Mouse (Mus musculus): ENCODE measurements around the gene Fam219b. TPM values are rescaled to one million over a fixed set of nuclear protein-coding genes. Genes with fewer than 3 reads are reported as not detected.
A peak's percentile ranks its signal among the peaks of the same experiment; 100 is the strongest.

The Fam219b gene
- polyA plus RNA-seq (2015; fragmentation: Nextera tagmentation; extraction: Ambion mirVana), result 27.7 and 28.2 TPM in 2 replicates

DNA sequence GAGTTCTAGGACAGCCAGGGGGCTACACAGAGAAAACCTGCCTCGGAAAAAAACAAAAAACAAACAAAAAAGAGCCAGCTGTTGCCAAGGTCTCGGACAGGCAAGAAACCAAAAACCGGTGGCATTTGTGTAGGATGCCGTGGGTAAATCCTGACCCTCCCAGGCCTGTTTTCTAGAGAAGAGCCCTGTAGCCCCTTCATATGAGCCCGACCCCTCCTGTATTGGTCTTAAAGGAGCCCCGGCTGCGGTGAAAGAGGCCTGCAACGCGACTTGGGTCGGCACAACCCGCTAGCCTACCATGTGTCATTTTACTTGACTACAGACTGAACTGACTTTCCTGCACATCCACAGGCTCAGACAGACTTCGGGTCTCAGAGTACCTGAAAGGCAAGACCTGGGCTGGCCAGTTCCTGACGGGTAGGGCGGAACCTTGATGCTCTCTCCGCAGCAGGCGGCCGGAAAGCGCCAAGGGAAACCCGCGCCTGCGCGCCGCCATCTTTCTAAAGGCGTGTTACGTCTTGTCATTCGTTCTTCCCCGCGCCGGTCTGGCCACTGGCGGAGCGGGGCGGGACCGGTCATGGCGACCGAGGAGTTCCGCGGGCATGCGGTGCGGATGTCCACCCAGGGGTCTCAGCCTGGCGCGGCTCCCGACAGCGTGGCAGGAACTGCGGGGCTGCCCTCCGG lies at the start of gene Fam219b:
Fam219b (plus strand) TSS at position 485 of the 684 bp plus-strand sequence.
- peak; percentile 91 for ATAC-seq (replicated peaks)
- WGBS, result 2% methylated on average over 45 of the region's 45 CpGs
- peak within 1 kb of the TSS; percentile 91 for H3K9ac ChIP-seq

GRCm38 (mm10) chr9:57487807-57488206 lies 49.5 kb upstream of the Fam219b start:
- no peaks in the 10 kb centered on the region for H3K36me3 ChIP-seq (replicated peaks)
- no peak overlapping the region for H3K27ac ChIP-seq
- peaks cover 4% of the 10 kb centered on the region for H3K4me1 ChIP-seq
- 74% methylated on average over 7 of the region's 7 CpGs for WGBS
- H3K4me3 ChIP-seq, result no peak overlapping the region
- ATAC-seq (replicated peaks), result no peak
- H3K27me3 ChIP-seq (replicated peaks), result no peaks in the 10 kb centered on the region
- no peaks in the 10 kb centered on the region for H3K9me3 ChIP-seq
- H3K9ac ChIP-seq, result no peak overlapping the region
- H3K4me2 ChIP-seq, result no peak overlapping the region

More for the DNA sequence above, at the start of gene Fam219b:
- H3K4me3 ChIP-seq, result peak within 1 kb of the TSS; percentile 96
- peak within 1 kb of the TSS; percentile 89 for H3K4me2 ChIP-seq
- no peaks in the 10 kb centered on the region for H3K27me3 ChIP-seq (replicated peaks)
- H3K9me3 ChIP-seq, result no peaks in the 10 kb centered on the region
- peaks cover 28% of the 10 kb centered on the region for H3K4me1 ChIP-seq
- H3K27ac ChIP-seq, result peak within 1 kb of the TSS; percentile 92
- peaks cover 20% of the 10 kb centered on the region for H3K36me3 ChIP-seq (replicated peaks)

DNA sequence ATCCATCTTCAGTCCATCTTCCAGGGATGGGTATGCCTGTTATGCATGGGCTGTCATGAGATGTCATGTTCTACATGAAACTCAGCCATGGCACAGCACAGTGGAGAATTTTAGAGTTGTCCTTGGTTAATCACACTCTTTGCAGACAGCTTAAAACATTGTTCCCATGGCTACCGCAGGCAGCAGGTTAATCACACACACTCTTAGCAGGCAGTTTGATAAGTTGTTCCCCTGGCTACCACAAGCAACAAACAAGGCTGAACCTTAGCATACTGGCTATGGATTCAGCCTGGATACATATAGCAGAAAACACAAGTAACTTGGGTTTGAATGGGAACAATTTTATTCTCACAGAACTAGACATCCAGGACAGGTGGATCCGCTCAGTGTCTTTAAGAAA lies 43.8 kb upstream of the Fam219b start:
- Histone ChIP-seq H3K4me2 (no peak overlapping the region), H3K27ac (no peak overlapping the region), H3K4me1 (0 out of 2 replicates have a peak, but pooled peaks cover under 1% of the 10 kb centered on the region), H3K9ac (no peak overlapping the region), H3K36me3 (replicated peaks) (no peaks in the 10 kb centered on the region), H3K27me3 (replicated peaks) (0 out of 2 replicates have a peak, but pooled peaks cover 2% of the 10 kb centered on the region), H3K9me3 (no peaks in the 10 kb centered on the region), H3K4me3 (no peak overlapping the region)
- WGBS, result 89% methylated on average over 2 of the region's 2 CpGs
- ATAC-seq (replicated peaks), result no peak

DNA sequence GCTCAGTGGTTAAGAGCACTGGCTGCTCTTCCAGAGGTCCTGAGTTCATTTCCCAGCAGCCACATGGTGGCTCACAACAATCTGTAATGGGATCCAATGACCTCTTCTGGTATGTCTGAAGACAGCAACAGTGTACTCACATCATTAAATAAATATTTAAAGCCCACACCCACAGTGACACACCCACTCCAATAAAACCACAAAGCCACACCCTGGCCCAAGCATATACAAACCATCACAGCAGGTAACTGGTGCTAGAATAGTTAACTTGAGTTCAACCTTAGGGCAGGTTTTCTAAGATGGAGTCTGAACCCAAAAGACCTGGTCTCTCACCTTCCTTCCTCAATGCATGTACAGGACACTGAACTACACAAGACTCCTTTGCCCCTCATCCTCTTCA lies 42.4 kb upstream of the Fam219b start:
- ATAC-seq (replicated peaks), result no peak
- Histone ChIP-seq H3K4me2 (no peak overlapping the region), H3K9ac (no peak overlapping the region), H3K27me3 (replicated peaks) (0 out of 2 replicates have a peak, but pooled peaks cover 2% of the 10 kb centered on the region), H3K27ac (no peak overlapping the region), H3K36me3 (replicated peaks) (no peaks in the 10 kb centered on the region), H3K4me3 (no peak overlapping the region), H3K9me3 (no peaks in the 10 kb centered on the region), H3K4me1 (peaks cover 3% of the 10 kb centered on the region; the same call in 1 of the 2 replicates)

DNA sequence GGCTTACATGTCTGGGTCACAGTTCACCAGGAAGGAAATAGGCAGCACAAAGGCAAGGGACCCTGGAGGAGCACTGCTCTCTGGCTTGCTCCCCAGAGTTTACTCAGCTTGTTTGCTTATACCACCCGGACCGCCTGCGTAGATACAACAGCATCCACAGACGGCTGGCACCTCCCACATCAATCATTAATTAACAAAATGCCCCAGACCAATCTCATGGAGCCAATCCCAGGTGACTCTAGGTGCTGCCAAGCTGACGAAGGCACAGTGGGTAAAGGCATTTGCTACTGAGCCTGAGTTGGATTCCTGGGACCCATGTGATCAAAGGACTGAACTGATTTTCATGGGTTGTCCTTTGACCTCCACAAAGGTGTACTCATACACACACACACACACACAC lies 40.1 kb upstream of the Fam219b start:
- no peak for ATAC-seq (replicated peaks)
- no peak overlapping the region for H3K4me2 ChIP-seq
- H3K36me3 ChIP-seq (replicated peaks), result no peaks in the 10 kb centered on the region
- H3K27me3 ChIP-seq (replicated peaks), result peaks cover 10% of the 10 kb centered on the region; the same call in 1 of the 2 replicates
- H3K4me3 ChIP-seq, result no peak overlapping the region
- WGBS, result 73% methylated on average over 5 of the region's 5 CpGs
- no peak overlapping the region for H3K27ac ChIP-seq
- no peaks in the 10 kb centered on the region for H3K9me3 ChIP-seq
- H3K9ac ChIP-seq, result no peak overlapping the region
- H3K4me1 ChIP-seq, result peaks cover 18% of the 10 kb centered on the region

- H3K9ac ChIP-seq, result no peak overlapping the region
- 47% methylated on average over 7 of the region's 7 CpGs for WGBS
- peak overlapping the region; percentile 59; the same call in 1 of the 2 replicates for H3K27ac ChIP-seq
- no peaks in the 10 kb centered on the region for H3K36me3 ChIP-seq (replicated peaks)
- no peaks in the 10 kb centered on the region for H3K9me3 ChIP-seq
- H3K4me1 ChIP-seq, result peaks cover 31% of the 10 kb centered on the region
- no peak overlapping the region for H3K4me2 ChIP-seq
- no peak for ATAC-seq (replicated peaks)
- H3K4me3 ChIP-seq, result no peak overlapping the region
- H3K27me3 ChIP-seq (replicated peaks), result peaks cover 16% of the 10 kb centered on the region
Observed at GRCm38 (mm10) chr9:57498536-57498935, 38.8 kb upstream of the Fam219b start.

DNA sequence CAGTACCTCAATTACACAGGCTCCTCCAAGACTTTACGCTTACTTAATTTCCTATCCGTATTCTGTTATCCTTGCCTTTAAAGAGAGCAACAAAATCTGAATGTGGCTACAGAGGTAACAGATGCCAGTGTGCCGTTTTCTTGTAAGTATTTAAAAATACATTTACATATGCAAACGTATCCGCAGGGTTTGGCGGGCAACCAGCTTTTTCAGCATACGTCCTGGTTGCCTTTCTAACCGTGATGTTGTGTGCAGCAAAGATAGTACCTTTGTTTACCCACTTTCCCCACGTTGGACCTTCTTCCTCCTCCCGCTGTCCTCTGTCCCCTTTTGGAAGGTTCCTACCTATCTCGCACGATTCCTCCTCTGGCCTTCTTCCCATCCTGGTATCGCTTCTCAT lies 35.9 kb upstream of the Fam219b start:
- Histone ChIP-seq H3K4me2 (peak overlapping the region; percentile 98), H3K27me3 (replicated peaks) (peaks cover 38% of the 10 kb centered on the region), H3K27ac (peak overlapping the region; percentile 77), H3K4me1 (peaks cover 59% of the 10 kb centered on the region), H3K4me3 (peak overlapping the region; percentile 27), H3K36me3 (replicated peaks) (no peaks in the 10 kb centered on the region), H3K9me3 (no peaks in the 10 kb centered on the region), H3K9ac (peak overlapping the region; percentile 38; the same call in 1 of the 2 replicates)
- ATAC-seq (replicated peaks), result no peak
- WGBS, result 3% methylated on average over 13 of the region's 13 CpGs

DNA sequence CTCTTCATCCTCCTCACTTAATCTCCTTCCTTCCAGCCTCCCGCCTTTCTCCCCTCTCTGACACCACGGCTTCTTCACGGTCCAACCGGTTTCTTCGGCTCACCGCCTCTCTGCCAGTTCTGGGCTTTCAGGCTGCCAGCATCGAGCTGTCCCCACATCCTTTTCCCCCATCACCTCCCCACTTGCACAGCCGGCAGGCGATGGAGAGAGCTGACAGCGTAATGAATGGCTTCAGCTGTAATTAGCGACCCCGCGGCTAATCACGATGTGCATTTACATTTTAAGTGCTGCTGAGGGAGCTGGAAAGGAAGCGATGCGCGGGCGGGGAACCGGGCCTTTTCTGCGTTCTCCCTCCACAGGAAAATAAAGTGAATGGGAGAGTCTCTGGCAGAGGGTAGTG lies 35.5 kb upstream of the Fam219b start:
- no peaks in the 10 kb centered on the region for H3K9me3 ChIP-seq
- peak overlapping the region; percentile 77 for H3K27ac ChIP-seq
- peaks cover 38% of the 10 kb centered on the region for H3K27me3 ChIP-seq (replicated peaks)
- peak overlapping the region; percentile 98 for H3K4me2 ChIP-seq
- H3K9ac ChIP-seq, result peak overlapping the region; percentile 38
- 2% methylated on average over 20 of the region's 20 CpGs for WGBS
- H3K4me3 ChIP-seq, result peak overlapping the region; percentile 27
- peaks cover 59% of the 10 kb centered on the region for H3K4me1 ChIP-seq
- no peaks in the 10 kb centered on the region for H3K36me3 ChIP-seq (replicated peaks)
- no peak; the same call in 1 of the 2 replicates for ATAC-seq (replicated peaks)

- H3K36me3 ChIP-seq (replicated peaks), result no peaks in the 10 kb centered on the region
- H3K4me3 ChIP-seq, result peak overlapping the region; percentile 47
- peaks cover 59% of the 10 kb centered on the region for H3K4me1 ChIP-seq
- 5% methylated on average over 23 of the region's 23 CpGs for WGBS
- ATAC-seq (replicated peaks), result no peak
- peaks cover 36% of the 10 kb centered on the region for H3K27me3 ChIP-seq (replicated peaks)
- H3K4me2 ChIP-seq, result peak overlapping the region; percentile 98
- no peaks in the 10 kb centered on the region for H3K9me3 ChIP-seq
- H3K9ac ChIP-seq, result peak overlapping the region; percentile 53; the same call in 1 of the 2 replicates
- peak overlapping the region; percentile 77 for H3K27ac ChIP-seq
Observed at GRCm38 (mm10) chr9:57502911-57503621, 34.3 kb upstream of the Fam219b start.

DNA sequence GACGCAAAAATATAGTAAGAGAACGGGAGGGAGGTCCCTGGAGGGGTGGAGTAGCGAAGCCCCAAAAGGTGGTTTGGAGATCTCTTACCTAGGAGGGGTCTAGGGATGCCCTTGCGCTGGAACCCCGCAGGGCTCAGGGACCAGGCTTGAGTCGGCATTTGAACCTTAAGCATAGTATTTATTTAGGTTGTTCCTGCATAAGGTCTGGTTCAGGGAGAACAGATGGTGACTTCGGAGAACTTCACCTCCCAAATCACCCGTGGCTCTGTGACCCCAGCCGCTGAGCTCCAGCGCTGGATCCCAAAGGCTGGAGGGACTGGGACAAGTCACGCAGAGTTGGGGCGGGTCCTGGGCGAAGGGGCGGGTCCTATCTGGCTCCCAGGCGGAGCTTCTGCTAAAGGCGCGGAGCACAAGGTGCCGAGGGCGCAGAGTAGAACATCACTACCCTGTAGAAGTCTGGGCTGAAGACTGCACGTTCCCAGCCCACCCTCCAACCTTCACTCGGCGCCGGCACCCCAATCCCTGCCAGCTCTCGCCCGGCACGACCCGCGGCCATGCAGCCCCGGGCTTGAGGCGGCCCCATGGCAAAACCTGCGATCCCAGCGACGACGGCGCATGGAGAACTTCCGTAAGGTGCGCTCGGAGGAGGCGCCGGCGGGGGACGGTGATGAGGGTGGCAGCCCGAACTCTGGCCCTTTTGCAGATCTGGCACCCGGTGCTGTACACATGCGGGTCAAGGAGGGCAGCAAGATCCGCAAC lies 33.5 kb upstream of the Fam219b start, which contains the start of gene Rpp25:
Rpp25 (plus strand) TSS at position 405 of the 759 bp plus-strand sequence.
- under 1% methylated on average over 46 of the region's 46 CpGs for WGBS
- Histone ChIP-seq H3K36me3 (replicated peaks) (no peaks in the 10 kb centered on the region), H3K4me3 (peak within 1 kb of the TSS; percentile 47), H3K4me1 (peaks cover 56% of the 10 kb centered on the region), H3K27ac (peak within 1 kb of the TSS; percentile 77), H3K4me2 (peak within 1 kb of the TSS; percentile 98), H3K9me3 (no peaks in the 10 kb centered on the region), H3K27me3 (replicated peaks) (peaks cover 36% of the 10 kb centered on the region), H3K9ac (peak within 1 kb of the TSS; percentile 53)
- ATAC-seq (replicated peaks), result peak; percentile 61; the same call in 1 of the 2 replicates

DNA sequence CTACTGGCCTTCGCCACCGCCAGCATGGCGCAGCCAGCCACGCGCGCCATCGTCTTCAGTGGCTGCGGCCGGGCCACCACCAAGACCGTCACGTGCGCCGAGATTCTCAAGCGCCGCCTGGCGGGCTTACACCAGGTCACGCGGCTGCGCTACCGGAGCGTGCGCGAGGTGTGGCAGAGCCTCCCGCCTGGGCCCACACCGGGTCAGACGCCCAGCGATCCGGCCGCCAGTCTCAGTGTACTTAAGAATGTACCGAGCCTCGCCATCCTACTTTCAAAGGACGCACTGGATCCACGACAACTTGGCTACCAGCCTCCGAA lies 33.0 kb upstream of the Fam219b start:
- peak overlapping the region; percentile 53 for H3K9ac ChIP-seq
- no peaks in the 10 kb centered on the region for H3K9me3 ChIP-seq
- H3K4me1 ChIP-seq, result peaks cover 56% of the 10 kb centered on the region
- peaks cover 36% of the 10 kb centered on the region for H3K27me3 ChIP-seq (replicated peaks)
- H3K4me3 ChIP-seq, result peak overlapping the region; percentile 47
- 1% methylated on average over 34 of the region's 34 CpGs for WGBS
- peak overlapping the region; percentile 77 for H3K27ac ChIP-seq
- H3K4me2 ChIP-seq, result peak overlapping the region; percentile 98
- H3K36me3 ChIP-seq (replicated peaks), result no peaks in the 10 kb centered on the region
- peak; percentile 57 for ATAC-seq (replicated peaks)

DNA sequence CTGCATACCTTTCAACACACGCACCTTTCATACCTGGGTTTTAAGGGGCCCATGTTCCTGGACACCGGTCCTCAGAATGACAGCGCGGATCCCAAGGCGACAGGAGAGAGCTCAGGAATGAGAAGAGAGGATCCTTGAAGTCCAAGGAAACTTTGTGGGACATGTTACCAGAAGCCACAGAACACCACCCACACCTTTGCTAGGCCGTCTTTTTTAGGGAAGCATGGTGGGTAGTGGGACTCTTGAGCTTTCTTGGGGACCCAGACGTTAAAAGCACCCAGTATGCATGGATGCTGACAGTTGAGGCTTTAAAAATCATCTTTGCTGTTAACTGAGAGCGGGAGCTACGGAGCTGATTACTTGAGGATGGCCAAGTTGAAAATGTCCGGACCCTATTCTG lies 32.4 kb upstream of the Fam219b start:
- no peak overlapping the region; the same call in 1 of the 2 replicates for H3K9ac ChIP-seq
- H3K9me3 ChIP-seq, result no peaks in the 10 kb centered on the region
- 47% methylated on average over 10 of the region's 10 CpGs for WGBS
- peak overlapping the region; percentile 98 for H3K4me2 ChIP-seq
- peak overlapping the region; percentile 47 for H3K4me3 ChIP-seq
- peak overlapping the region; percentile 77 for H3K27ac ChIP-seq
- peaks cover 56% of the 10 kb centered on the region for H3K4me1 ChIP-seq
- no peaks in the 10 kb centered on the region for H3K36me3 ChIP-seq (replicated peaks)
- peaks cover 36% of the 10 kb centered on the region for H3K27me3 ChIP-seq (replicated peaks)
- ATAC-seq (replicated peaks), result no peak
